Mouse (Mus musculus): Measurements from ENCODE around the gene Prcc. TPM values are rescaled to one million over a fixed set of nuclear protein-coding genes. Genes with fewer than 3 reads are reported as not detected.

Prcc gene
- 16.0 and 16.9 TPM in 2 replicates for polyA plus RNA-seq (2014; fragmentation: Nextera tagmentation; extraction: Ambion mirVana)

- ATAC-seq (ENCODE audit: low read depth), result peak; percentile 98
- 0% methylated on average over 33 of the region's 33 CpGs for WGBS
- no peaks in the 10 kb centered on the region; the same call in 1 of the 2 replicates for H3K27me3 ChIP-seq (ENCODE audit: control insufficient read depth, insufficient read depth, low read length)
These were observed at the start of gene Prcc for GRCm38 (mm10) chr3:87885281-87886003. Gene Prcc, minus strand, starts transcription at chr3:87885608.

GRCm38 (mm10) chr3:87935201-87935600 lies 49.8 kb upstream of the Prcc start:
- WGBS, result 84% methylated on average over 4 of the region's 4 CpGs
- Histone ChIP-seq H3K27ac (ENCODE audit: low read depth, low read length) (no peak overlapping the region), H3K9me3 (ENCODE audit: control insufficient read depth, low read length) (no peaks in the 10 kb centered on the region), H3K4me3 (ENCODE audit: low read depth, low read length) (no peak overlapping the region), H3K27me3 (ENCODE audit: control insufficient read depth, insufficient read depth, low read length) (no peaks in the 10 kb centered on the region), H3K4me2 (ENCODE audit: low read depth, low read length) (no peak overlapping the region), H3K36me3 (ENCODE audit: control insufficient read depth, insufficient read depth, low read length) (peaks cover 20% of the 10 kb centered on the region), H3K4me1 (ENCODE audit: control insufficient read depth, insufficient read depth, low read length) (peaks cover 25% of the 10 kb centered on the region), H3K9ac (replicated peaks; ENCODE audit: low read depth, low read length) (no peak overlapping the region)
- no peak for ATAC-seq (ENCODE audit: low read depth)

More at GRCm38 (mm10) chr3:87885281-87886003, at the start of gene Prcc:
- Histone ChIP-seq H3K9me3 (ENCODE audit: control insufficient read depth, low read length) (no peaks in the 10 kb centered on the region), H3K4me3 (ENCODE audit: low read depth, low read length) (peak within 1 kb of the TSS; percentile 92), H3K9ac (replicated peaks; ENCODE audit: low read depth, low read length) (peak within 1 kb of the TSS; percentile 93), H3K27ac (ENCODE audit: low read depth, low read length) (peak within 1 kb of the TSS; percentile 81), H3K36me3 (ENCODE audit: control insufficient read depth, insufficient read depth, low read length) (peaks cover 2% of the 10 kb centered on the region; the same call in 1 of the 2 replicates), H3K4me1 (ENCODE audit: control insufficient read depth, insufficient read depth, low read length) (peaks cover 10% of the 10 kb centered on the region), H3K4me2 (ENCODE audit: low read depth, low read length) (peak within 1 kb of the TSS; percentile 75)

- peaks cover 20% of the 10 kb centered on the region for H3K36me3 ChIP-seq (ENCODE audit: control insufficient read depth, insufficient read depth, low read length)
- H3K27me3 ChIP-seq (ENCODE audit: control insufficient read depth, insufficient read depth, low read length), result no peaks in the 10 kb centered on the region
- 77% methylated on average over 4 of the region's 4 CpGs for WGBS
- H3K4me2 ChIP-seq (ENCODE audit: low read depth, low read length), result no peak overlapping the region
- no peaks in the 10 kb centered on the region for H3K9me3 ChIP-seq (ENCODE audit: control insufficient read depth, low read length)
- H3K4me1 ChIP-seq (ENCODE audit: control insufficient read depth, insufficient read depth, low read length), result peaks cover 25% of the 10 kb centered on the region
- H3K4me3 ChIP-seq (ENCODE audit: low read depth, low read length), result no peak overlapping the region
- H3K9ac ChIP-seq (replicated peaks; ENCODE audit: low read depth, low read length), result no peak overlapping the region
- no peak for ATAC-seq (ENCODE audit: low read depth)
- H3K27ac ChIP-seq (ENCODE audit: low read depth, low read length), result no peak overlapping the region
These were observed 49.1 kb upstream of the Prcc start for GRCm38 (mm10) chr3:87934501-87934900.

GRCm38 (mm10) chr3:87934026-87934425 lies 48.6 kb upstream of the Prcc start:
- H3K9me3 ChIP-seq (ENCODE audit: control insufficient read depth, low read length), result no peaks in the 10 kb centered on the region
- H3K4me2 ChIP-seq (ENCODE audit: low read depth, low read length), result no peak overlapping the region
- no peak overlapping the region for H3K4me3 ChIP-seq (ENCODE audit: low read depth, low read length)
- H3K36me3 ChIP-seq (ENCODE audit: control insufficient read depth, insufficient read depth, low read length), result peaks cover 16% of the 10 kb centered on the region
- no peak for ATAC-seq (ENCODE audit: low read depth)
- no peaks in the 10 kb centered on the region for H3K27me3 ChIP-seq (ENCODE audit: control insufficient read depth, insufficient read depth, low read length)
- no peak overlapping the region for H3K9ac ChIP-seq (replicated peaks; ENCODE audit: low read depth, low read length)
- WGBS, result 83% methylated on average over 5 of the region's 5 CpGs
- H3K4me1 ChIP-seq (ENCODE audit: control insufficient read depth, insufficient read depth, low read length), result peaks cover 30% of the 10 kb centered on the region
- no peak overlapping the region for H3K27ac ChIP-seq (ENCODE audit: low read depth, low read length)

- WGBS, result 2% methylated on average over 52 of the region's 78 CpGs
- Histone ChIP-seq H3K4me1 (ENCODE audit: control insufficient read depth, insufficient read depth, low read length) (peaks cover 28% of the 10 kb centered on the region), H3K4me2 (ENCODE audit: low read depth, low read length) (peak within 1 kb of the TSS; percentile 74)
These were observed 44.8 kb upstream of the Prcc start, which contains the start of the genes Isg20l2 and Rrnad1 for GRCm38 (mm10) chr3:87930078-87930795. Gene Isg20l2, plus strand, starts transcription at chr3:87930314. Gene Rrnad1, minus strand, starts transcription at chr3:87930717.

GRCm38 (mm10) chr3:87929341-87930077 lies 44.1 kb upstream of the Prcc start:
- H3K27me3 ChIP-seq (ENCODE audit: control insufficient read depth, insufficient read depth, low read length), result no peaks in the 10 kb centered on the region
- 9% methylated on average over 26 of the region's 26 CpGs for WGBS
- H3K4me3 ChIP-seq (ENCODE audit: low read depth, low read length), result peak overlapping the region; percentile 81
- H3K36me3 ChIP-seq (ENCODE audit: control insufficient read depth, insufficient read depth, low read length), result peaks cover 25% of the 10 kb centered on the region
- H3K4me2 ChIP-seq (ENCODE audit: low read depth, low read length), result peak overlapping the region; percentile 54
- peak; percentile 67 for ATAC-seq (ENCODE audit: low read depth)
- peaks cover 26% of the 10 kb centered on the region for H3K4me1 ChIP-seq (ENCODE audit: control insufficient read depth, insufficient read depth, low read length)
- no peaks in the 10 kb centered on the region for H3K9me3 ChIP-seq (ENCODE audit: control insufficient read depth, low read length)
- peak overlapping the region; percentile 89 for H3K27ac ChIP-seq (ENCODE audit: low read depth, low read length)
- H3K9ac ChIP-seq (replicated peaks; ENCODE audit: low read depth, low read length), result peak overlapping the region; percentile 69

More at GRCm38 (mm10) chr3:87930078-87930795, 44.8 kb upstream of the Prcc start, which contains the start of the genes Isg20l2 and Rrnad1:
- Histone ChIP-seq H3K27me3 (ENCODE audit: control insufficient read depth, insufficient read depth, low read length) (no peaks in the 10 kb centered on the region), H3K9me3 (ENCODE audit: control insufficient read depth, low read length) (no peaks in the 10 kb centered on the region), H3K27ac (ENCODE audit: low read depth, low read length) (peak within 1 kb of the TSS; percentile 89), H3K4me3 (ENCODE audit: low read depth, low read length) (peak within 1 kb of the TSS; percentile 81), H3K36me3 (ENCODE audit: control insufficient read depth, insufficient read depth, low read length) (peaks cover 25% of the 10 kb centered on the region), H3K9ac (replicated peaks; ENCODE audit: low read depth, low read length) (peak within 1 kb of the TSS; percentile 69)
- peak; percentile 98 for ATAC-seq (ENCODE audit: low read depth)

- peaks cover 41% of the 10 kb centered on the region for H3K36me3 ChIP-seq (ENCODE audit: control insufficient read depth, insufficient read depth, low read length)
- no peak for ATAC-seq (ENCODE audit: low read depth)
- 88% methylated on average over 5 of the region's 5 CpGs for WGBS
- H3K4me1 ChIP-seq (ENCODE audit: control insufficient read depth, insufficient read depth, low read length), result peaks cover 25% of the 10 kb centered on the region
- no peak overlapping the region for H3K4me3 ChIP-seq (ENCODE audit: low read depth, low read length)
- no peaks in the 10 kb centered on the region for H3K27me3 ChIP-seq (ENCODE audit: control insufficient read depth, insufficient read depth, low read length)
- H3K9ac ChIP-seq (replicated peaks; ENCODE audit: low read depth, low read length), result no peak overlapping the region
- H3K27ac ChIP-seq (ENCODE audit: low read depth, low read length), result no peak overlapping the region
- H3K9me3 ChIP-seq (ENCODE audit: control insufficient read depth, low read length), result no peaks in the 10 kb centered on the region
- H3K4me2 ChIP-seq (ENCODE audit: low read depth, low read length), result no peak overlapping the region
These were observed 42.0 kb upstream of the Prcc start for GRCm38 (mm10) chr3:87927452-87927851.

- 90% methylated on average over 7 of the region's 7 CpGs for WGBS
- H3K36me3 ChIP-seq (ENCODE audit: control insufficient read depth, insufficient read depth, low read length), result peaks cover 46% of the 10 kb centered on the region
These were observed 39.6 kb upstream of the Prcc start for GRCm38 (mm10) chr3:87924996-87925395.

More at GRCm38 (mm10) chr3:87924996-87925395, 39.6 kb upstream of the Prcc start:
- Histone ChIP-seq H3K4me3 (ENCODE audit: low read depth, low read length) (no peak overlapping the region), H3K9ac (replicated peaks; ENCODE audit: low read depth, low read length) (no peak overlapping the region), H3K27me3 (ENCODE audit: control insufficient read depth, insufficient read depth, low read length) (no peaks in the 10 kb centered on the region), H3K27ac (ENCODE audit: low read depth, low read length) (no peak overlapping the region), H3K4me2 (ENCODE audit: low read depth, low read length) (no peak overlapping the region), H3K9me3 (ENCODE audit: control insufficient read depth, low read length) (no peaks in the 10 kb centered on the region), H3K4me1 (ENCODE audit: control insufficient read depth, insufficient read depth, low read length) (peaks cover 10% of the 10 kb centered on the region)
- ATAC-seq (ENCODE audit: low read depth), result no peak

All from neural tube, embryonic 14.5 days (tissue).